Mouse (Mus musculus): ENCODE measurements around the gene Tmem74b. TPM values are rescaled to one million over a fixed set of nuclear protein-coding genes. Genes with fewer than 3 reads are reported as not detected.
A peak's percentile ranks its signal among the peaks of the same experiment; 100 is the strongest.

The Tmem74b gene
- polyA plus RNA-seq, 1 experiment from 2014 or later: 1.1 TPM

DNA sequence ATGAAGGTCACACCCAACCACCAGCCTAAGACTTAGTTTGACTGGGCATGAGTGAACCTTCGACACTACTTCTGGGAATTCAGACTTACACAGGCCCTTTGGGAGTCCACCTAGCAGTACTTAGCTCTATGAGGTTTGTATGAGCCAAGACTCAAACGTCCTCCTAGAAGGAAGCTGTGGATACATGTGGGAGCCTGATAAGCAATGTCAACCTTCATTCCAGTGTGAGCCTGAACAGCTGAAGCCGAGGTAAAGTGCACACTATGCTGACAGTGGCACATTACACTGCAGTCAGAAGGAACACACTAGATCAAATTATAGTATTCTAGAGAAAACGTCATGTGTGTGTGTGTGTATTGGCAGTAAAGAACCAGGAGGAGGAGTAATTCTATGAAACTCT lies 36.7 kb downstream of the Tmem74b start:
- Histone ChIP-seq H3K4me2 (replicated peaks; ENCODE audit: low read depth, low read length) (no peak overlapping the region), H3K27ac (ENCODE audit: low read length) (no peak overlapping the region), H3K4me3 (ENCODE audit: low read depth, low read length) (no peak overlapping the region), H3K36me3 (ENCODE audit: control insufficient read depth, insufficient read depth, low read length) (peaks cover 8% of the 10 kb centered on the region; the same call in 1 of the 2 replicates), H3K9ac (replicated peaks; ENCODE audit: low read depth, low read length) (no peak overlapping the region), H3K9me3 (ENCODE audit: control insufficient read depth, low read depth, low read length) (no peaks in the 10 kb centered on the region), H3K4me1 (ENCODE audit: control insufficient read depth, insufficient read depth, low read length) (peaks cover 6% of the 10 kb centered on the region; the same call in 1 of the 2 replicates), H3K27me3 (ENCODE audit: control insufficient read depth, insufficient read depth, low read length) (no peaks in the 10 kb centered on the region)
- WGBS: 85% methylated on average over 4 of the region's 4 CpGs
- ATAC-seq (ENCODE audit: insufficient number of reproducible peaks, insufficient read depth, low FRiP score, low read depth): no peak

DNA sequence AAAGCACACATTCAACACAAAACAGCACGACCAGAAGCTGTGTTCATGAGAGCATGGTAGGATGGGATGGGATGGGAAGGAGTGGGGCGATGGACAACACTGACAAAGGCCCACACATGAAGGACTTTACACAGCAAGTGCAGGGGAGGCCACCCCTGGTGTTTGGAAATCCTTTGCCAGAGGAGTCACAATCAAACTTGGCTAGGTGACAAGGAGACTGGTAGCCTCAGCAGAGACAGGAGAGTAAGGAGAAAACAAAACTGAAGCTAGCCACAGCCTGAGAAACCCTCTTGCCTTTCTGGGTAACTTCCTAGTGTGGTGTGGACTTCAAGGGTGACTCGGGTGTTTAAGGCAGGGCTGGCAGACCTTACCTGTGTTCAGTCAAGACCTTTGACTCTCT lies 37.3 kb downstream of the Tmem74b start:
- Histone ChIP-seq H3K4me1 (ENCODE audit: control insufficient read depth, insufficient read depth, low read length) (peaks cover 6% of the 10 kb centered on the region; the same call in 1 of the 2 replicates), H3K9ac (replicated peaks; ENCODE audit: low read depth, low read length) (no peak overlapping the region), H3K9me3 (ENCODE audit: control insufficient read depth, low read depth, low read length) (no peaks in the 10 kb centered on the region), H3K36me3 (ENCODE audit: control insufficient read depth, insufficient read depth, low read length) (peaks cover 4% of the 10 kb centered on the region; the same call in 1 of the 2 replicates), H3K27me3 (ENCODE audit: control insufficient read depth, insufficient read depth, low read length) (no peaks in the 10 kb centered on the region), H3K4me2 (replicated peaks; ENCODE audit: low read depth, low read length) (no peak overlapping the region), H3K27ac (ENCODE audit: low read length) (no peak overlapping the region), H3K4me3 (ENCODE audit: low read depth, low read length) (no peak overlapping the region)
- no peak for ATAC-seq (ENCODE audit: insufficient number of reproducible peaks, insufficient read depth, low FRiP score, low read depth)
- 84% methylated on average over 3 of the region's 3 CpGs for WGBS

GRCm38 (mm10) chr2:151739505-151739904 lies 37.7 kb downstream of the Tmem74b start:
- H3K4me2 ChIP-seq (replicated peaks; ENCODE audit: low read depth, low read length): no peak overlapping the region
- H3K9me3 ChIP-seq (ENCODE audit: control insufficient read depth, low read depth, low read length): no peaks in the 10 kb centered on the region
- no peak for ATAC-seq (ENCODE audit: insufficient number of reproducible peaks, insufficient read depth, low FRiP score, low read depth)
- H3K27ac ChIP-seq (ENCODE audit: low read length): no peak overlapping the region
- peaks cover 6% of the 10 kb centered on the region; the same call in 1 of the 2 replicates for H3K4me1 ChIP-seq (ENCODE audit: control insufficient read depth, insufficient read depth, low read length)
- H3K27me3 ChIP-seq (ENCODE audit: control insufficient read depth, insufficient read depth, low read length): no peaks in the 10 kb centered on the region
- H3K4me3 ChIP-seq (ENCODE audit: low read depth, low read length): no peak overlapping the region
- peaks cover 4% of the 10 kb centered on the region; the same call in 1 of the 2 replicates for H3K36me3 ChIP-seq (ENCODE audit: control insufficient read depth, insufficient read depth, low read length)
- WGBS: 89% methylated on average over 7 of the region's 7 CpGs
- no peak overlapping the region for H3K9ac ChIP-seq (replicated peaks; ENCODE audit: low read depth, low read length)

GRCm38 (mm10) chr2:151740741-151741526 lies 39.1 kb downstream of the Tmem74b start:
- Histone ChIP-seq H3K4me3 (ENCODE audit: low read depth, low read length) (peak overlapping the region; percentile 80), H3K9ac (replicated peaks; ENCODE audit: low read depth, low read length) (peak overlapping the region; percentile 59), H3K36me3 (ENCODE audit: control insufficient read depth, insufficient read depth, low read length) (no peaks in the 10 kb centered on the region), H3K4me1 (ENCODE audit: control insufficient read depth, insufficient read depth, low read length) (peaks cover 6% of the 10 kb centered on the region; the same call in 1 of the 2 replicates), H3K4me2 (replicated peaks; ENCODE audit: low read depth, low read length) (peak overlapping the region; percentile 42), H3K27ac (ENCODE audit: low read length) (0 out of 2 replicates have a peak overlapping the region, but pooled peaks have one; percentile 45), H3K27me3 (ENCODE audit: control insufficient read depth, insufficient read depth, low read length) (no peaks in the 10 kb centered on the region), H3K9me3 (ENCODE audit: control insufficient read depth, low read depth, low read length) (no peaks in the 10 kb centered on the region)
- ATAC-seq (ENCODE audit: insufficient number of reproducible peaks, insufficient read depth, low FRiP score, low read depth): peak; percentile 87
- under 1% methylated on average over 61 of the region's 61 CpGs for WGBS

DNA sequence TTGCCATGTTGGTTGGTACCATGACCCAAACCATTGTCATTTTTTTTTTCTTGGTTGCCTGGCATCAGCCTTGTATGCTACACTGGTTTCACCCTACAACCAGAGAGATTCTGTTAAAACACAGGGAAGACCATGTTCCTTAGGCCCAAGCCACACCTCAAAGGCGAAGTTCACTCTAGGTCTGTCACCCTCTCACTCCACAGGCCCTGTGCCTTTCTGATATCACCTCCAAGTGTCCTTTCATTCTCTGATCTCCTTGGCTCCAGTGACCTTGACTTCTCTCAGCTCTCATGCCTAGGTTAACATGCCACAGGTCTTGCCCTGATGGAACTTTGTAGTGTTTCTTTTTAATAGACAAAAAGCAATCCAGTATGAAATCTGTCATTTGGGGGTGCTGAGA lies 40.3 kb downstream of the Tmem74b start:
- WGBS: 88% methylated on average over 1 of the region's 1 CpGs
- Histone ChIP-seq H3K9me3 (ENCODE audit: control insufficient read depth, low read depth, low read length) (no peaks in the 10 kb centered on the region), H3K4me2 (replicated peaks; ENCODE audit: low read depth, low read length) (no peak overlapping the region), H3K4me3 (ENCODE audit: low read depth, low read length) (no peak overlapping the region), H3K27ac (ENCODE audit: low read length) (no peak overlapping the region), H3K9ac (replicated peaks; ENCODE audit: low read depth, low read length) (no peak overlapping the region), H3K4me1 (ENCODE audit: control insufficient read depth, insufficient read depth, low read length) (peaks cover 6% of the 10 kb centered on the region; the same call in 1 of the 2 replicates), H3K27me3 (ENCODE audit: control insufficient read depth, insufficient read depth, low read length) (no peaks in the 10 kb centered on the region), H3K36me3 (ENCODE audit: control insufficient read depth, insufficient read depth, low read length) (no peaks in the 10 kb centered on the region)
- no peak for ATAC-seq (ENCODE audit: insufficient number of reproducible peaks, insufficient read depth, low FRiP score, low read depth)

DNA sequence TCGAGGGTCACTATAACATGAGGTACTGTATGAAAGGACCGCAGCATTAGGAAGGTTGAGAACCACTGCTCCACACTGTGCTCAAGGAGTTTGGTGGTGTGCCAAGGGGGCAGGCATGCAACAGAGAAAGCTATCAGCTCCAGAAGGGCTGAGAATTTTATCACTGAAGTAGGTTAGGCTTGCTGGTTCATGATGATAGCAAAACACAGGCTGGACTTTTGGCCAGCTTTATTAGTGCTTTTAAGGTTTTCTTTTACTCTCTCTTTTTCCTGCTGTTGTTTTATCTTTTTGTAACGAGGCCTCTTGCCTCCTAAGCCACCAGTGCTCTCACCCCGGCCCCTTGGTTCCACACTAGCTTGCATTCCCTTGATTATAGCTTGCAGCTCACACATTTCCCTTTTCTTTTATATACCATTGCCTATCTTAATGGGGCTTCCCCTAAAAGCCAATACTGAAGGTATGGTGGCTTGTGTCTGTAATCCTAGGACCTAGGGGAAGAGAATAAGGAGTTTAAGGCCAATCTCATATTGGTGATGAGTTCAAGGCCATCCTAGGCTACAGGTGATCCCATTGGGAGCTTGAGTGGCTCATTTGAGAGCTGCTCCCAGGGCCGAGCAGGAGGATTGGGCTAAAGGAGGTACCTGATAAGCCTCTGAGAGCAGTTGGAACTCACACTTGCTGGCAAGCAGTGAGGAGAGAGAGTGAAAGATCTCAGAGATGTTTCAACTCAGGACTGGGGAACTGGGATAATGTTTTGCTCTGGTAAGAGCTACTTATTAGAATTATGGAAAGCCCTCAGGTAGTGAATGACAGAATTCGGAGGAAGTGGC lies 41.3 kb downstream of the Tmem74b start:
- Histone ChIP-seq H3K4me2 (replicated peaks; ENCODE audit: low read depth, low read length) (no peak overlapping the region), H3K36me3 (ENCODE audit: control insufficient read depth, insufficient read depth, low read length) (no peaks in the 10 kb centered on the region), H3K27me3 (ENCODE audit: control insufficient read depth, insufficient read depth, low read length) (no peaks in the 10 kb centered on the region), H3K27ac (ENCODE audit: low read length) (no peak overlapping the region), H3K4me1 (ENCODE audit: control insufficient read depth, insufficient read depth, low read length) (peaks cover 6% of the 10 kb centered on the region; the same call in 1 of the 2 replicates), H3K4me3 (ENCODE audit: low read depth, low read length) (no peak overlapping the region), H3K9me3 (ENCODE audit: control insufficient read depth, low read depth, low read length) (no peaks in the 10 kb centered on the region), H3K9ac (replicated peaks; ENCODE audit: low read depth, low read length) (no peak overlapping the region)
- ATAC-seq (ENCODE audit: insufficient number of reproducible peaks, insufficient read depth, low FRiP score, low read depth): no peak
- WGBS: 53% methylated on average over 6 of the region's 6 CpGs

DNA sequence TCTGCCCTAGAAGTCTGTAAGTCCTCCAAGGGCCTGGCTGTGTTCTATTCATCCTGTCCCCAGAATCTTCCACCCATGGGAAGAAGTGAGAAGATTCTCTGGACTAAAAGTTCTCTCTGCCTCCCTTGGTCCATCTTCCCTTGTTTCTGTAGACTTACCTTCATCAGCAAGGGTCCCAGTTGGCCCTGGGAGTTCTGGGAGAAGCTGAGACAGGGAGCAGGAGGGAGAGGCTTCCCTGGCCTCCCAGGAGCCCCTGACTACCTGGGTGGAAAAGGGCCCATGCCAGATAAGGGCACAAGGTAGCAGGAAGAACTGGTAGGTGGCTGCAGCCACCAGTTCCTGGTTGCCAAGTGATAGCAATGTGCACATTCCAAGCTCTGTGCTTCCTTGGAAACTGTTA lies 42.0 kb downstream of the Tmem74b start, which contains the start of gene Psmf1:
TSS of gene Psmf1 (minus strand) at position 342 of the 400 bp plus-strand sequence.
- H3K4me2 ChIP-seq (replicated peaks; ENCODE audit: low read depth, low read length): no peak within 1 kb of the TSS
- H3K9ac ChIP-seq (replicated peaks; ENCODE audit: low read depth, low read length): no peak within 1 kb of the TSS
- ATAC-seq (ENCODE audit: insufficient number of reproducible peaks, insufficient read depth, low FRiP score, low read depth): no peak
- H3K27ac ChIP-seq (ENCODE audit: low read length): no peak within 1 kb of the TSS
- H3K4me3 ChIP-seq (ENCODE audit: low read depth, low read length): no peak within 1 kb of the TSS
- no peaks in the 10 kb centered on the region for H3K27me3 ChIP-seq (ENCODE audit: control insufficient read depth, insufficient read depth, low read length)
- H3K9me3 ChIP-seq (ENCODE audit: control insufficient read depth, low read depth, low read length): no peaks in the 10 kb centered on the region
- peaks cover 6% of the 10 kb centered on the region; the same call in 1 of the 2 replicates for H3K4me1 ChIP-seq (ENCODE audit: control insufficient read depth, insufficient read depth, low read length)
- H3K36me3 ChIP-seq (ENCODE audit: control insufficient read depth, insufficient read depth, low read length): no peaks in the 10 kb centered on the region

DNA sequence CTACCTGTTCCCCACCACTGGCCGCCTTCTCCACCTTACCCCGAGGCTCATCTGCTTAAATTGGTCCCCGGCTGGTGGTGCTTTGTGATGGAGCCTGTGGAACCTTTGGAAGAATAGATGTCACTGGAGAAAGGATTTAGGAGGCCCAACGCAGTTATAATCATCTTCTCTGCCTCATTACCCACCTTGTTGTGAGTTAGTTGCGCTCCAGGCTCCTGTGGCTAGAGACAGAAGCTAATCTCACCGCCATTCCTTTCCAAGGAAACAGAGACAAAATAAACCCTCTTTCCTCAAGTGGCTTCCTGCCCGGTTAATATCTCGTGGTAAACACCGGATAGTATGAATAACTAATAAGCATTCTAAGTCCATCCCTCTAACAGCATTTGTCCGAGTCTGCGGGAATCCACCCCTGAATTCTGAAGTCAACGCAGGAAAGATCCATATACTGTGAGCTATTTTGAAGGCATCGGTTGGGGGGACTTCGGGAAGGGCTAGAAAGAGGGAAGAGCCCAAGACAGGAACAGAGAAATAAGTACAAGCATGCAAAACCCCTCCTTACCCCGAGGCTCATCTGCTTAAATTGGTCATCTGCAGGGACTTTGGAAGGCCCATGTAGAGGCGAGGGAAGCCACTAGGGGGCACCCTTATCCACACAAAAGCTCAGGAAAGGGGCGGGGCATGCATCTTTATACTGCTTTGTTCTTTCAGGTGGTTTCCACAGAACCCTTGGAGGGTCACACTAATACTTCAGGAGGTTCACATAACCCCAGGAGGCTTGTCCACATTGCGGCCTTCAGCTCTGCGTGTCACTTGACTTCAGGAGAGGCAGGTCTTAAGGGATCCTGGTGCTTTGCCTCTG lies 46.3 kb downstream of the Tmem74b start:
- Histone ChIP-seq H3K9ac (replicated peaks; ENCODE audit: low read depth, low read length) (no peak overlapping the region), H3K4me3 (ENCODE audit: low read depth, low read length) (no peak overlapping the region), H3K4me1 (ENCODE audit: control insufficient read depth, insufficient read depth, low read length) (no peaks in the 10 kb centered on the region), H3K4me2 (replicated peaks; ENCODE audit: low read depth, low read length) (no peak overlapping the region), H3K9me3 (ENCODE audit: control insufficient read depth, low read depth, low read length) (no peaks in the 10 kb centered on the region), H3K27ac (ENCODE audit: low read length) (no peak overlapping the region), H3K36me3 (ENCODE audit: control insufficient read depth, insufficient read depth, low read length) (no peaks in the 10 kb centered on the region), H3K27me3 (ENCODE audit: control insufficient read depth, insufficient read depth, low read length) (no peaks in the 10 kb centered on the region)
- peak; percentile 74; the same call in 1 of the 2 replicates for ATAC-seq (ENCODE audit: insufficient number of reproducible peaks, insufficient read depth, low FRiP score, low read depth)
- 39% methylated on average over 19 of the region's 19 CpGs for WGBS

All from stomach, embryonic 14.5 days (tissue).